Mouse (Mus musculus): ENCODE results near the gene Hbb-bt.
"Not testable (repeated sequence)": the region's sequence is repeated elsewhere in the genome, so short reads cannot be mapped to it uniquely, and the experiment has no call there.

The Hbb-bt gene

DNA sequence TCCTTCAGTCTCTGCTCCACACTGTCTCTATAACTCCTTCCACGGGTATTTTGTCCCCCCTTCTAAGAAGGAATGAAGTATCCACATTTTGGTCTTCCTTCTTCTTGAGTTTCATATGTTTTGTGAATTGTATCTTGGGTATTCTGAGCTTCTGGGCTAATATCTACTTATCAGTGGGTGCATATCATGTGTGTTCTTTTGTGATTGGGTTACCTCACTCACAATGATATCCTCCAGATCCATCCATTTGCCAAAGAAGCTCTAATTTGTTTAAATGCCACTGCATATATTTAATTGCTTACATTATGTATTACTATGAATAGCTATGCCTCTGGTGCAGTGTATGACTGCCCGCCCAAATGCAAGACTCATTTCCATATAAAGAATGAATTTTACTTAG is 5.7 kb downstream of the Hbb-bt start:
- not testable (repeated sequence) for DNase-seq

DNA sequence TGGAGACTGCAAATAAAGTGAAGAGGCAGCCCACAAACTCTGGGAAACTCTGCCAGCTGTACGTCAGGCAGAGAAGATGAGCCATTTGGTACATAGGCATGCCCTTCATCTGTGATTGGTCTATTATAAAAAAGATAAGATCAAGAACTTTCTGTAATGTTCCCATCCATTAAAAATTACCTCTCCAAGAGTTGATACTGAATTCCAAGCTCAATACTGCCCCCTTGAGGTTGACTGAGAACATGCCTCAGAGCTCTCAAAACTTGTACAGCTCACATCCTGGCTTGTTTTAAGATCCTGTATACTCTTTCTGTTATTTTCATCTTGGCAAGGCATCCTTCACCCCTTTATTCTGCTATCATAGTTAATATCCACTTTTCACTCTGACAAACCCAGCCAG is 6.9 kb downstream of the Hbb-bt start:
- DNase-seq: peak; percentile 11 to 27

GRCm38 (mm10) chr7:103792669-103793388 is 21.0 kb downstream of the Hbb-bt start:
- no peak for DNase-seq

DNA sequence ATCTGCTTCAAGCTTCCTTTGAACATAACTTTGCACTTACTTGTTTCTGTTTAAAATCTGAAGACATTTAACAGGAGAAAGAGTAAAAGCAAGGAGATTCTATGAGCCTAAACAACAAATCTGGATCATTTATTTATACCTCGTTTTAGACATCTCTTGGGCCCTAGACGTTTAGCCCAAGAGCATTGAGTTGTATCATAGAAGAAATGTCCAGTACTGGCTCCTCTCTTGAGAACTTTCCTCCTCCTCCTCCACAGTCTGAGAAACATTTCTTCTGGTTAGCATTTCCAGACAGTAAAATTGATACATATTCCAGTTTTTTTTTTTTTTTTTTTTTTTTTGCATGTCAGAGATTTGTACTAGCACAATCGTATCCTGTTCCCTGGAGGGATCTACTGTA is 22.1 kb downstream of the Hbb-bt start, which contains the start of gene Olfr67:
Gene Olfr67, minus strand, starts transcription at position 101 of the 400 bp plus-strand sequence.
- no peak for DNase-seq

- DNase-seq: no peak
Measured at GRCm38 (mm10) chr7:103779598-103779997, 34.2 kb downstream of the Hbb-bt start, which contains the start of gene Olfr68. TSS of gene Olfr68 (minus strand) at chr7:103779698.

DNA sequence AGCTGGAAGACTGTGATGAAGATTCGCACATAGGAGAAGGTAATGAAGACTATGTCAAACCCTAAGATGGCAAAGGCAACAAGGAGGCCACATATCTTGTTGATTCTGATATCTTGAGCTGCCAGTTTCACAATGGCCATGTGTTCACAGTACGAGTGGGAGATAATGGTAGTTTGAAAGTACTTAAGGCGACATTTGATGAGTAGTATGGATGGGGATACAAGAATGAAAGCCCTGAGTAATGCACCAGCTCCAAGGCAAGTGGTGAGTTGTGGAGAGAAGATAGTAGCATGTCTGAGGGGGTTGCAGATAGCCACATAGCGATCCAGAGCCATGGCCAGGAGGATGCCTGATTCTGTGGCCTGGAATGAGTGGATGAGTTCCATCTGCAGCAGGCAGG is 36.1 kb downstream of the Hbb-bt start:
- DNase-seq: not testable (repeated sequence)

- no peak for DNase-seq
Measured at GRCm38 (mm10) chr7:103771494-103771893, 42.3 kb downstream of the Hbb-bt start, which contains the start of gene Olfr69. TSS of gene Olfr69 (minus strand) at chr7:103771594.

DNA sequence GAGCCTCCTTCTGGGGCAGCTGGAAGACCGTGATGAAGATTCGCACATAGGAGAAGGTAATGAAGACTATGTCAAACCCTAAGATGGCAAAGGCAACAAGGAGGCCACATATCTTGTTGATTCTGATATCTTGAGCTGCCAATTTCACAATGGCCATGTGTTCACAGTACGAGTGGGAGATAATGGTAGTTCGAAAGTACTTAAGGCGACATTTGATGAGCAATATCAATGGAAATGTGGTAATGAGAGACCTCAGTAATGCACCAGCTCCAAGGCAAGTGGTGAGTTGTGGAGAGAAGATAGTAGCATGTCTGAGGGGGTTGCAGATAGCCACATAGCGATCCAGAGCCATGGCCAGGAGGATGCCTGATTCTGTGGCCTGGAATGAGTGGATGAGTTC is 46.1 kb downstream of the Hbb-bt start:
- DNase-seq: not testable (repeated sequence)

Data from cerebellum, postnatal 10 days (tissue).